Mouse (Mus musculus) mature B cell (primary cell): ENCODE measurements around the gene Efna3.

Experiments used
- in situ Hi-C: fragments of 300-500 bp; cut with MboI; formaldehyde crosslinking; loops from 2 replicates; pipeline ENCODE4 v1.14.3; 2019

The Efna3 gene

GRCm38 (mm10) chr3:89315930-89316831 is 6.6 kb downstream of the Efna3 start:
- in situ Hi-C loops = no loop called here

GRCm38 (mm10) chr3:89315195-89315929 is 7.4 kb downstream of the Efna3 start:
- in situ Hi-C loops = no loop called here

- in situ Hi-C loops = no loop called here
These were observed 8.0 kb downstream of the Efna3 start for GRCm38 (mm10) chr3:89314791-89315190.

GRCm38 (mm10) chr3:89314340-89314739 is 8.4 kb downstream of the Efna3 start:
- in situ Hi-C loops = no loop called here

GRCm38 (mm10) chr3:89308089-89308488 is 14.7 kb downstream of the Efna3 start:
- in situ Hi-C loops = no loop called here

- in situ Hi-C loops = no loop called here
These were observed 17.0 kb downstream of the Efna3 start for GRCm38 (mm10) chr3:89305551-89306325.

- in situ Hi-C loops = no loop called here
These were observed 17.7 kb downstream of the Efna3 start for GRCm38 (mm10) chr3:89305105-89305504.

- in situ Hi-C loops = no loop called here
These were observed 18.3 kb downstream of the Efna3 start for GRCm38 (mm10) chr3:89304440-89304839.

- in situ Hi-C loops = no loop called here
These were observed 22.3 kb downstream of the Efna3 start for GRCm38 (mm10) chr3:89300514-89300913.

- in situ Hi-C loops = no loop called here
These were observed 22.7 kb downstream of the Efna3 start for GRCm38 (mm10) chr3:89300071-89300470.

GRCm38 (mm10) chr3:89299499-89299898 is 23.3 kb downstream of the Efna3 start:
- in situ Hi-C loops = loop anchor here (5.0 kb wide), 1 partner anchor 52 kb away; the partner anchor contains the start of genes Krtcap2 and Trim46

GRCm38 (mm10) chr3:89298908-89299307 is 23.9 kb downstream of the Efna3 start:
- in situ Hi-C loops = loop anchor here (5.0 kb wide), 1 partner anchor 52 kb away; the partner anchor contains the start of genes Krtcap2 and Trim46

GRCm38 (mm10) chr3:89296761-89297396 is 25.9 kb downstream of the Efna3 start:
- in situ Hi-C loops = loop anchor here (5.0 kb wide), 1 partner anchor 50 kb away; the partner anchor contains the start of genes Krtcap2 and Trim46

- in situ Hi-C loops = loop anchor here (5.0 kb wide), 1 partner anchor 48 kb away; the partner anchor contains the start of genes Krtcap2 and Trim46
These were observed 27.0 kb downstream of the Efna3 start for GRCm38 (mm10) chr3:89295685-89296230.

GRCm38 (mm10) chr3:89294195-89294594 is 28.6 kb downstream of the Efna3 start:
- in situ Hi-C loops = no loop called here

- in situ Hi-C loops = no loop called here
These were observed 29.4 kb downstream of the Efna3 start for GRCm38 (mm10) chr3:89293247-89293918.

- in situ Hi-C loops = no loop called here
These were observed 30.5 kb downstream of the Efna3 start for GRCm38 (mm10) chr3:89292303-89292702.

GRCm38 (mm10) chr3:89291874-89292273 is 30.9 kb downstream of the Efna3 start:
- in situ Hi-C loops = no loop called here

GRCm38 (mm10) chr3:89288503-89288928 is 34.2 kb downstream of the Efna3 start:
- in situ Hi-C loops = no loop called here

GRCm38 (mm10) chr3:89287286-89287685 is 35.5 kb downstream of the Efna3 start:
- in situ Hi-C loops = no loop called here
